Mouse (Mus musculus) liver, embryonic 11.5 days (tissue): ENCODE results near the gene Wasl. TPM values are rescaled to one million over a fixed set of nuclear protein-coding genes. Genes with fewer than 3 reads are reported as not detected.

ENCODE experiments used
- ATAC-seq: fragments of 200-750 bp; cut with Nextera tagmentation; replicated peaks from 2 replicates; pipeline ENCODE4 v1.8.0; 2017; ENCODE audit warnings: moderate number of reproducible peaks, mild to moderate bottlenecking, moderate TSS enrichment, moderate library complexity; ENCODE audit not compliant: low FRiP score
- DNase-seq: peaks from one replicate; pipeline ENCODE4 v3.0.0-alpha.2; 2017; ENCODE audit warnings: low spot score
- H3K27ac ChIP-seq: fragments of 300-500 bp; sonication (generic); 2 replicates; pipeline ENCODE4 v1.5.1; 2014; ENCODE audit warnings: mild to moderate bottlenecking, low read depth, low read length, control low read depth
- H3K27me3 ChIP-seq: fragments of 300-500 bp; sonication (generic); replicated peaks from 2 replicates; pipeline ENCODE4 v1.6.1; 2014; ENCODE audit warnings: low read length, mixed read lengths; ENCODE audit not compliant: control insufficient read depth, insufficient read depth
- H3K36me3 ChIP-seq: fragments of 300-500 bp; sonication (generic); 2 replicates; pipeline ENCODE4 v1.6.1; 2014; ENCODE audit warnings: mild to moderate bottlenecking, low read length, moderate library complexity, mixed read lengths; ENCODE audit not compliant: control insufficient read depth, insufficient read depth
- H3K4me1 ChIP-seq: fragments of 300-500 bp; sonication (generic); replicated peaks from 2 replicates; pipeline ENCODE4 v1.6.1; 2014; ENCODE audit warnings: low read length, mixed read lengths; ENCODE audit not compliant: control insufficient read depth, insufficient read depth
- H3K4me2 ChIP-seq: fragments of 300-500 bp; sonication (generic); 2 replicates; pipeline ENCODE4 v1.6.1; 2014; ENCODE audit warnings: mild to moderate bottlenecking, control low read depth, moderate library complexity
- H3K4me3 ChIP-seq: fragments of 300-500 bp; sonication (generic); 2 replicates; pipeline ENCODE4 v1.5.1; 2014; ENCODE audit warnings: low read depth, low read length, control low read depth
- H3K9ac ChIP-seq: fragments of 300-500 bp; sonication (generic); 2 replicates; pipeline ENCODE4 v1.6.1; 2014; ENCODE audit warnings: low read depth, low read length, control low read depth
- H3K9me3 ChIP-seq: fragments of 300-500 bp; sonication (generic); 2 replicates; pipeline ENCODE4 v1.6.1; 2016; ENCODE audit warnings: low read length, inconsistent platforms, mixed read lengths; ENCODE audit not compliant: control insufficient read depth
- WGBS: fragments of 180-500 bp; shearing (Covaris S2); extraction: QIAGEN DNeasy Blood & Tissue Kit; methylation state at CpG from one replicate; pipeline ENCODE4 v1.1.7; 2014; 5-methylcytosine and 5-hydroxymethylcytosine counted together
- polyA plus RNA-seq: library from polyadenylated mRNA; unstranded; fragments of >200 nt; fragmentation: Nextera tagmentation; extraction: Ambion mirVana; gene quantifications from 2 replicates; pipeline ENCODE4 v1.2.1, GENCODE M21; 2014

Wasl gene
- polyA plus RNA-seq, 1 experiment from 2014 or later = 29.4 TPM

DNA sequence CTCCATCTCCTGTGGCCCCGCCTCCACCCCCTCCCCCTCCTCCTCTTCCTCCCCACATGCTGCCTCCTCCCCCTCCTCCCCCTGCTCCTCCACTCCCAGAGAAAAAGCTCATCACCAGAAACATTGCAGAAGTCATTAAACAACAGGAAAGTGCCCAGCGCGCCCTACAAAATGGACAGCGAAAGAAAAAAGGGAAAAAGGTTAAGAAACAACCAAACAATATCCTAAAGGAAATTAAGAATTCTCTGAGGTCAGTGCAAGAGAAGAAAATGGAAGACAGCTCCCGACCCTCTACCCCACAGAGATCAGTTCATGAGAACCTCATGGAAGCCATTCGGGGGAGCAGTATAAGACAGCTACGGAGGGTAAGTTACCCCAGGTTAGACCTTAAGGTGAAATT is 60.5 kb downstream of the Wasl start:
- Histone ChIP-seq H3K4me2 (no peak overlapping the region), H3K36me3 (no peaks in the 10 kb centered on the region; the same call in 1 of the 2 replicates), H3K4me1 (no peaks in the 10 kb centered on the region), H3K9me3 (no peaks in the 10 kb centered on the region), H3K4me3 (no peak overlapping the region), H3K27me3 (no peaks in the 10 kb centered on the region), H3K9ac (no peak overlapping the region), H3K27ac (no peak overlapping the region)
- DNase-seq (no peak), ATAC-seq (no peak)
- WGBS = 88% methylated on average over 7 of the region's 7 CpGs

DNA sequence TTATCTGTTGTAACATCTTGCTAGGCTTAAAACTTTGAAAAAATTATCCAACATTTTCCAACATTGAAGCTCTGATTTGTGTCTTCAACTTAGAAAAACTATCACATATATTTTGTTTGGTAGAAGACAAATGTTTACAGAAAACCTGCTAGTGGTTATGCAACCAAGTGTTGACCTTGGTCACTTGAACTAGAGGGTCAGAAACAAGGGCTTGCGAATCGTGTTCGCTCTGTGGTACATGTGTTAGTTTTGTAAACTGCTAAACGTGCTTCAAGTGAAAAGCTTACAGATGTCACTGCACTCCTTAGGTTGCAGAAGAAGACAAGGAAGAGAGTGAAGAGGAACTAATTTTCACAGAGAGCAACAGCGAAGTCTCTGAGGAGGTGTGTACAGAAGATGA is 61.8 kb downstream of the Wasl start:
- H3K9me3 ChIP-seq = no peaks in the 10 kb centered on the region
- no peaks in the 10 kb centered on the region for H3K4me1 ChIP-seq
- DNase-seq = no peak
- H3K4me2 ChIP-seq = no peak overlapping the region
- H3K36me3 ChIP-seq = no peaks in the 10 kb centered on the region; the same call in 1 of the 2 replicates
- H3K4me3 ChIP-seq = no peak overlapping the region
- no peak overlapping the region for H3K27ac ChIP-seq
- no peak overlapping the region for H3K9ac ChIP-seq
- no peaks in the 10 kb centered on the region for H3K27me3 ChIP-seq
- 67% methylated on average over 5 of the region's 5 CpGs for WGBS
- no peak for ATAC-seq

DNA sequence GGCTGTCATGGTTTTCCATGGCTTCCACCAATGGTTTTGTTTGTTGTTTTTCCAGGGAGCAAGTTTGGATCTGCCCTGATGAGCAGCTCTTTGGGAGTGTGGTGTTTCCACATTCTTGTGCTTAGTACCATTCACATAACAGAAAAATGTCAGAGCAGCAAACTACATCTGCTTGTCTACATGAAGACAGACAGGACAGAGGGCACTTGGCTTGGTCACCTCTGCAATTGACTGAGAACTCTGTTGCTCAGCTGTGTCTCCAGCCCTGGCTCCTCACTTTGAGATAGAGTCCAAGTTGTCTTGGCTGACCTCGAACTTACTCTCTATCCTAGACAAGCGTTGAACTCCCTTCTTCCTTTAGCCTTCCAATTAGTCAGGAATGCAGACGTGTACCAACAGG is 62.5 kb downstream of the Wasl start:
- no peaks in the 10 kb centered on the region for H3K4me1 ChIP-seq
- H3K4me3 ChIP-seq = no peak overlapping the region
- H3K36me3 ChIP-seq = no peaks in the 10 kb centered on the region
- no peak for DNase-seq
- H3K9me3 ChIP-seq = no peaks in the 10 kb centered on the region
- no peaks in the 10 kb centered on the region for H3K27me3 ChIP-seq
- ATAC-seq = no peak
- no peak overlapping the region for H3K4me2 ChIP-seq
- H3K27ac ChIP-seq = no peak overlapping the region
- no peak overlapping the region for H3K9ac ChIP-seq
- WGBS = 68% methylated on average over 3 of the region's 3 CpGs

DNA sequence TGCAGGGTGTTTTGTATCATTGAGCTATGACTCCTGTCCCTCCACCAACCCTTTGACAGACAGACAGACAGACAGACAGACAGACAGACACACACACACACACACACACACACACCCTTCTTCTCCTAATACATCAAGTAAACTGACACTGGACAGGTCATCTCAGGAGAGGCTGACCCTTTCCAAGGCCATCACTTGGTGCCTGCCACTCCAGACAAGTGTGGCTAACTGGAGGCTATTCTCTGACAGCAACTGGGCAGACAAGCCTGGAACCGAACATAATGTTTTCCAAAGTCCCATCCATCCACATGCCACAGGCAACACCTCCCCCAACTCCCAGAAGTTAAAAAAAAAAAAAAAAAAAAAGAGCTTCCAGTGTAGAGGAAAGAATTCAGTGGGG is 63.1 kb downstream of the Wasl start:
- Histone ChIP-seq H3K27ac (no peak overlapping the region), H3K4me3 (no peak overlapping the region), H3K9ac (no peak overlapping the region), H3K27me3 (no peaks in the 10 kb centered on the region), H3K9me3 (no peaks in the 10 kb centered on the region), H3K4me2 (no peak overlapping the region), H3K4me1 (no peaks in the 10 kb centered on the region), H3K36me3 (no peaks in the 10 kb centered on the region)
- ATAC-seq (no peak), DNase-seq (no peak)
- 41% methylated on average over 1 of the region's 1 CpGs for WGBS

DNA sequence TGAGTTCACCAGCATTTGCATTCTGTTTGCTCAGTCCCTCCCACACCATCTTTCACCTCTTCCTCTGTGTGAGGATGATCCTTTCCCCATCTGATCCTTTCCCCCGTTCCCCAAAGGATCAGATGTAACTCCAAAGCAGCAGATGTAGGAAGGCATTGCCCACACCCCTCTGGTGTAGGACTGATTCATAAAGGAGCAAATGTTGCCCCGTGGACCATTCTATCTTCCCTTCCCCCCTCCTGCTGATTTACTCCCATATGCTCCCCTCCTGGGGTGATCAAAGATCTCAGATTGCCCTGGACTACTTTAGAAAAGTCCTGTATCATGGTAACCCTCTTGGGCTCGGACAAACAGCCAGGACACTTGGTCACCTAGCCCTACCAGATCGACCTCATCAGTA is 64.1 kb downstream of the Wasl start:
- no peak overlapping the region for H3K9ac ChIP-seq

DNA sequence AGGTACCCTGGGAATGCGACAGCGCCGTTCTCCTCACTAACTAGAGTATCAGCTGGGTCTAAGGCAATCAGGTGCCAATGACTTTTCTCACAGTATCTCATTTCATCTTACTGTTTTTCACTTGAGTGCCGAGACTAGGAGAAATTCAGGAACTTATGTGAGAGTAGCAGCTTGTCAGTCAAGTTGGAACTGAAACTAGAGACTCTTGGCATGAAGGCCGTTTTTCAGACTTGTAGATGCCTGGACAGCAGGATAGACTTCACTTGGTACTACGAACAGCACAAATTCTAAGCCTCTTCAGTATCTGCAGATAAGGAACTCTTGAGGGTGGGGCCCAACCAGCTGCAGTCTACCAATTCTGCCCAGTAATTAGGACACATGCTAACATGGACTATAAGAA is 64.7 kb downstream of the Wasl start:
- H3K36me3 ChIP-seq = no peaks in the 10 kb centered on the region
- H3K9ac ChIP-seq = no peak overlapping the region
- H3K9me3 ChIP-seq = no peaks in the 10 kb centered on the region
- WGBS = 76% methylated on average over 6 of the region's 6 CpGs
- H3K4me2 ChIP-seq = no peak overlapping the region
- H3K27ac ChIP-seq = no peak overlapping the region
- no peaks in the 10 kb centered on the region for H3K4me1 ChIP-seq
- ATAC-seq (no peak), DNase-seq (no peak)
- no peaks in the 10 kb centered on the region for H3K27me3 ChIP-seq
- no peak overlapping the region for H3K4me3 ChIP-seq

More for the DNA sequence above, 64.1 kb downstream of the Wasl start:
- Histone ChIP-seq H3K4me1 (no peaks in the 10 kb centered on the region), H3K4me2 (no peak overlapping the region), H3K36me3 (no peaks in the 10 kb centered on the region), H3K4me3 (no peak overlapping the region), H3K27ac (no peak overlapping the region), H3K27me3 (no peaks in the 10 kb centered on the region), H3K9me3 (no peaks in the 10 kb centered on the region)
- no peak for DNase-seq
- WGBS = 69% methylated on average over 4 of the region's 4 CpGs
- ATAC-seq = no peak

DNA sequence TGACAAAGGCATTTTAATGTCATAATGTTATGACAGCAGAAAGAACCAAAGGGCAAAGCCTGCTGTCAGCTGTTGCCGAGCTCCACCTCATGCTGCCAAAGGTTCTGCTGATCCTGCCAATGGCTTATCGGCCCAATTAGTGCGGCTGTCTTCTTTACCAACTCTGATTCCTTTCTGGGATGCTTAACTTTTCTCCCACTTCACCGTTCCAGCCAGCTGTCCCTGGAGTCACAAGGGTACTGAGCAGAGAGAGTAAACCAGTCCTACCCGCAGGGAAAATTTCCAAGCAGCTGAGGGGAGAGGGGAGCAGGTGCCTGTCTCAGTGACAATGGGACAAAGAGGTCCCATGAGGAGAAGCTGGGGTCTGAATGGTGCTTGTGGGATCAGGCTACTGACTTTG is 65.2 kb downstream of the Wasl start:
- Histone ChIP-seq H3K27ac (no peak overlapping the region), H3K4me2 (no peak overlapping the region)

DNA sequence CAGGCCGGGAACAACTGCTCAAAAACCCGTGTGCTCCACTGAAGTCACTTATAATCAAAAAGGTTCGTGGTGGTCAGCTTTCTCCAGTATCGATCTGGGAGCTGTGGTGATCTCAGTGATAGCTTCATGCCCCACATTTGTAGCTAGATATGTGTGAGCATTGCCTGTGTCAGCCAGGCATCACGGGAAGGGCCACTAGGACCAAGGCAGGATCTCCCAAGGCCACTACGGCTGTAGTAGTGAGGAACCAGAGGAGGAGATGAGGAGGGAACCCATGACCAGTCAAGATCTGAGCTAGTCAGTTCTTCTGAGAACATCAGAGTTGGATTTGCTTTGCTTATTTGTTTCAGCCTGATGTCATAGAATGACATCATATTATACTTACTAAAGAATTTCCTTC is 65.6 kb downstream of the Wasl start:
- H3K4me3 ChIP-seq = no peak overlapping the region

More for the DNA sequence above, 65.2 kb downstream of the Wasl start:
- no peak for DNase-seq
- Histone ChIP-seq H3K9me3 (no peaks in the 10 kb centered on the region), H3K36me3 (no peaks in the 10 kb centered on the region), H3K4me1 (no peaks in the 10 kb centered on the region), H3K9ac (no peak overlapping the region), H3K4me3 (no peak overlapping the region), H3K27me3 (no peaks in the 10 kb centered on the region)
- 83% methylated on average over 5 of the region's 5 CpGs for WGBS
- ATAC-seq = no peak

DNA sequence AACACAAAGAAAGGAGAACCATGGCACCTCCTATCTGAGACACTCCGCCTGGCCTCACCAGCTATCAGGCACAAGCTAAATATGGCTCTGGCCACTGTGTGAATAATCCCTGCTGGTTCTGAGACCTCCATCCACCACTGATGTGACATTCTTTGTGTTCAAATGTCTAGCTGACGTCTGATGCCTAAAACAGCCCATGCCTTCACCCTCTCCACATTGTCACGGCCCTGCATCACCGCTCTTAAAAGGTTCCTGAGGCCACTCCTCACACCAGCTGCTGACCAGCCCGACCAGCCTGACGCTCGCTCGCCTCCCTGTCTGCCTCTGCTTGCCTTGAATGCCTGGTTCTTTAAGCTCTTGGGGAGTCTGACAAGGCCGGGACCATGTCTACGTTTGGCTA is 67.3 kb downstream of the Wasl start, which contains the start of gene Lmod2:
Gene Lmod2, plus strand, starts transcription at position 263 of the 400 bp plus-strand sequence.
- Histone ChIP-seq H3K9ac (no peak within 1 kb of the TSS), H3K4me2 (no peak within 1 kb of the TSS), H3K27me3 (no peaks in the 10 kb centered on the region), H3K4me1 (no peaks in the 10 kb centered on the region), H3K36me3 (no peaks in the 10 kb centered on the region), H3K27ac (no peak within 1 kb of the TSS), H3K9me3 (no peaks in the 10 kb centered on the region), H3K4me3 (no peak within 1 kb of the TSS)
- DNase-seq = no peak
- ATAC-seq = no peak
- 74% methylated on average over 10 of the region's 10 CpGs for WGBS

More for the DNA sequence above, 65.6 kb downstream of the Wasl start:
- no peak overlapping the region for H3K27ac ChIP-seq
- H3K4me1 ChIP-seq = no peaks in the 10 kb centered on the region
- no peaks in the 10 kb centered on the region for H3K9me3 ChIP-seq
- 86% methylated on average over 6 of the region's 6 CpGs for WGBS
- DNase-seq = no peak
- H3K27me3 ChIP-seq = no peaks in the 10 kb centered on the region
- no peak for ATAC-seq
- no peak overlapping the region for H3K4me2 ChIP-seq
- H3K9ac ChIP-seq = no peak overlapping the region
- no peaks in the 10 kb centered on the region for H3K36me3 ChIP-seq
